Mouse (Mus musculus): ENCODE measurements around the gene Traf3ip1.

Traf3ip1 gene

DNA sequence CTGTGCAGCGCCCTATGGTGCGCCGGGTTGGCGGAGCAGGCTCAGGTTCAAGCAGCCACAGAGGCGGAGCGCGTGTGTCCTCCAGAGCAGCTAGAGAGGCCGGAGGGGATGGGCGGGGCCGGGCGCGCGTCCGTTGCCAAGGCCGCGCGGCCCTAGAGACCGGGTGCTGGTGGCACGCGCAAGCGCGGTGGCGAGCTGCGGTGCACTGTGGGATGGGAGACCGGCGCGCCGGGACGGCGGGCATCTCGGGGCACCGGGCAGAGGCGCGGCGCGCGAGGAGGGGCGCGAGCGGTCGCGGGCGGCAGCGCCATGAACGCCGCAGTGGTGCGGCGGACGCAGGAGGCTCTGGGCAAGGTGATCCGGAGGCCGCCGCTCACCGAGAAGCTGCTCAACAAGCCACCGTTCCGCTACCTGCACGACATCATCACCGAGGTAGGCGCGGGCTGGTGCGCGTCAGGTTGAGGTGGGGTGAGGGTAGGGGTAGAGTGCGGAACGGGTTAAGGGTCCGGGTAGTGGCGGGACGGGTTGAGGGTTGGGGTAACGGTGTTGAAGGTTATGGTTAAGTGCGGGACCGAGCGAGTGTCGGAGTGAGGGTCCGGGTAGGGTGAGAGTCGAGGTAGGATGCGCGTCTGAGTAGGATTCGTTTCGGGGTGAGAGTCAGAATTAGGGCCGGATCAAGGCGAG, at the start of gene Traf3ip1:
Gene Traf3ip1, plus strand, starts transcription at position 191 of the 684 bp plus-strand sequence.
- DNase-seq, result peak; percentile 96

DNA sequence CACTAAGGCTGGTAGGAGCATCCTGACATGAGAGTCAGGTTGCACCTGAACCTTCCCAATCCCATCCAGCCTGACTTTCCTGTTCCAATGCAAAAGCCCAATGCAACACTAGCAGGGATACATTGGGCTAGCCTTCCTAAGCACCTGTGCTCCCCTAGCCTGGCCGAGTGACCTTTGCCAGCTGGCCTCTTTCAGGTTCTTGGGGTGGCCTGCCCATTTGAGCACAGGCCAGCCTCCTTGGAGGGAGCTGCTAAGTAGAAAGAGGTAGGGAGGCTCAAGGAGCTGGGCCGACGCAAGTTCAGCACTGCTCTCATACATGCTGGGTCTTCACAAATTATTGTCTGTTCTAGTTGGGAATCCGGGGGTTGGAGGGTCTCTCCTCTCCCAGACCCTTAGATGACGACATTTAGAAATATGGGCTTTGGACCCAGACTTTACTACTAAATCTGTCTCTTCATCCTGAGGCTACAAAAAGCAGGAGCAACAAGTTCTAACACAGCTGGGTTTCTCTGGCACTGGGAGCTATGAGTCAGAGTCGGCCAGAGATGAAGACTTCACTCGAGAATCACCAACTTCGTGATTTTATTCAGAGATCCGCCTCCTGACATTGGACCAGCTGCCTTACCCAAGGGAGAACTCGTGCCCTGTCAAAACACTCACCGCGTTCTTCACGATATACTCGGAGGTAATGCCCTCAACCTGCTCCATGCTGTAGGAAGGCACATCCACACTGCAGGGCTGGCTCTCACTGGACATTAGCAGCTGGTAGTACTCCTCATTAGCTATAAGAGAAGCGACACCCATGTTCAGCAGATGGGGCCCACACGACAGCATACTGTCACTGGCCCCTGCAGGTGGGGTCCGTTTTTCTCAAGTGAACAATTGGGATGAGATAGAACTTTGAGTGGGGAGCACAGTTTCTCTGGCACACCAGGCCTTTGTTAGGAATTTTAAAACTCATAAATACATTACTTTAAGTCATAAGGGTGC, 49.3 kb upstream of the Traf3ip1 start:
- DNase-seq, result no peak

DNA sequence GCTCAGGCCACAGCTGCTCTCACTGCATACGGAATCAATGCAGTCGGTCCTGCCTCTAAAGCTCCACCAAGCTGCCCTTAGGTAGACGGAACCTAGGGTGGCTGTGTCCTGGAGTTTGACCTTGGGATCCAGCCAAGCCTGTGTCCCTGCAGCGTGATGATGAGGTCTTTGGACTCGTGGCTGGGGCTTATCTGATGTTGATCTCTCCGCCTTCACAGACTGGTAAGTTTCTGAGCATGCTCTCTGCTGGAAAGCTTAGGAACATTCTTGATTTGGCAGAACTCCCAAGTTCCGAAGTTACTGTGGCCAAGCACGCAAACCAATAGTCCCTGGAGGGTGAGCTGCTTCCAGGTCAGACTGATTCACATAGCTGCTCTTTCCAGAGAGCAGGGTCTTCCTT, 48.4 kb upstream of the Traf3ip1 start:
- no peak for DNase-seq

DNA sequence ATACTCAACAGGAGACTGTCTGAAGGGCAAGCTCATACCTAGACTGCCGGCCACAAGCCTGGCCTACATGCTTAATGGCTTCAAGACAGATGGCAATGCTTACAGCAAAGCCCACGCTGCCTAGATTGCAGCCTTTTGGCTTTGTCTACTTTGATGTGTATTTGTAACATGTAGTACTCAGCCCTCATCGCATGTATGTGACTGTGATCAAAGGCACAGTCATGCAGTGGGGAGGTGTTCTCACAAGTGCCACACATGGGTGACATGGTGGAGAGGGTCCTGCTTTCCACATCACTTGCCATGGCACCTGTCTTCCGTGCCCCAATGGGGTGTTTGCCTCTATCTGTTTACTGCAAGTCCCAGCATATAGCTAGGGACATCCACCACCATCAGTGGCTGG, 47.9 kb upstream of the Traf3ip1 start:
- DNase-seq, result no peak

DNA sequence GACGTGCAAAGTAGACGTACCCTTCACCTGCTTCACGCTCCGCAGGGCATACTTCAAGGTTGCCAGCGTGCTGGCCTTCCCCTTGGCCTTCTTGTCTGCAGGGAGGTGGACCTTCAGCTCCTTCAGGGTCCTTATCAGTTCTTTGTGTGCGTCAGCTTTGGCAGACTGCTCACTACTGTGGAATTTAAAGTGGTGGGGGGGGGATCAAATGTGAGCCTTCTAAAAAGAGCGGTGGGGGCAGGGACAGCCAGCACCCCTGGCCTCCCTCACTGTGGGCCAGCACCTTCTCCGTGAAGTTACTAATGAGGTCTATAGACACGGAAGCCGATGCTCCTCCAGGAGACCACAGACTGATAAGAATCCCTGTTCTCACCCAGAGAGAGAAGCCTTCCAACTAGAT, 45.8 kb upstream of the Traf3ip1 start:
- no peak for DNase-seq

DNA sequence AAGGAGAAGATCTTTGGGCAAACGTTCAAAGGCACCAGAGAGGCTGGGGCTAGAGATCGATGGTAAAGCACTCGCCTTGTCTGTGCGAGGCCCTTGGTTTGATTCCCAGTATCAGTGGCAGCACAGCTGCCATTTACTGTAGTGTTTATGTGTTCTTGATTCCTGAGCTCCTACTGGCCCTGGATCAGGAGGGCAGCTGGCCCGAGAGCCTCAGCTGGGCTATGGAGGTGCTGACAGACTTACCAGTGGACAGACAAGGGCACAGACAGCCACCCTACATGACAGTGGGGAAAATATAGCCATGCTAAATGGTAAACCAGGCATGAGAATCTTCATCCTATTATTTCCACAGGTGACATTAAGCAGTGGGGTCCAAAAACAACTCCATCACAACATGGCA, 43.6 kb upstream of the Traf3ip1 start:
- no peak for DNase-seq

DNA sequence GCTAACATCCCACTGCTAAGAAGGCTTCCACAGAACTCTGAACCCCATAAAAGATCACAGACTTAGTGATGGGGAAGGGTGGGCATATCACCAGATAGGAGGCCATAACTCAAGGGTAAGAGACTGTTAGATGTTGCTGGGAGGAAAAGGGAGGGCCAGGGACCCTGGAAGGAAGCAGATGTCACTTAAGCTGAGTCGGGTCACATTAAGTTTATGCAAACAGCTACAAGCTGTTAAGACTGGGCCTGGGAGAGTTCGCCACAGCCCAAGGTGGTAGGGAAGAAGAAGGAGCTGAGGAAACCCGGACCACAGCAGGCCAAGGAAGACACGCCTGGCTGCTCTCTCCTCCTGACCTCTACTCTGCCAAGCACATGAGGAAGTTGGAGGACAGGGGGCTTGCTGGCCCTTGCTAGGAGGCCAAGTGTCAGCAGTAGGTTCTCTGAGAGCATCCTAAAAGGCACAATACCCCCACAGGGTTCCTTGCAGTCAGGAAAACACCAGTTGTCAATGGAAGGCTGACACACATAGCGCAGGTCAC, 42.8 kb upstream of the Traf3ip1 start:
- no peak for DNase-seq

DNA sequence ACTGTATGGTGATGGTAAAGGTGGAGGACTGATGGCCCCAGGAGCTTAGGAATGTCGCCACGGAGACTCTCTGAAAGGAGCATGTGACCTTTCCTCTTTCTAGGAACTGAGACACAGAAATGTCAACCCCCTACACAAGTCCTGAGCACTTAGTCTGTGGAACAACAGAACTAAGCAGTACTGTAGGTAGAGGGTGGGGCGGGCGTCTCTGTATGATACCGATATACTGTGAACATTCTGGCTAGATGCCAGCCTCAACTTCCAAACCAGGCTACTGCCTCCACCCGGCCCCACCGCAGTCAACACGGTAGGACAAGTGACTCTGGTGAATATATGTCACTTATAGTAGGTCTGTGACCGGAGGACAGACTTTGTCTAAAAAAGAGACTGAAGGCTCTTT, 40.5 kb upstream of the Traf3ip1 start:
- DNase-seq, result peak; percentile 10

DNA sequence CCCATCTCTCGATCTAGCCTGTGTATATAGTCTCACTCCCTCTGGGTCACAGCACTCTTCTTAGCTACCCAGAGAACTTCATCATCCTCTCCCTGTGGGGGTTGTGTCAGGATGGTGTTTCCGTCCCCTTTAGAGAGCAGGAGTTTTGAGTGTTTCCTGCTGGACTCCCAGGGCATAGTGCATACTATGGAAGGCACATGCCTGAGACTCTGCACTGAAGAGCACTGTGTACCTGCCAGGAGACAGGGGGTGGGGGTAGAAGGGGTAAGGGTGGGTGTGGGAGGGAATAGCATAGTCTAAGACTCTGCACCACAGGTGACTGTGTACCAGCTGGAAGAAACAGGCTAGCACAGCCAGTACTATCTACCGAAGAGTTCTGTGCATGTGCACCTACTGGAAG, 40.1 kb upstream of the Traf3ip1 start:
- DNase-seq, result peak; percentile 1

DNA sequence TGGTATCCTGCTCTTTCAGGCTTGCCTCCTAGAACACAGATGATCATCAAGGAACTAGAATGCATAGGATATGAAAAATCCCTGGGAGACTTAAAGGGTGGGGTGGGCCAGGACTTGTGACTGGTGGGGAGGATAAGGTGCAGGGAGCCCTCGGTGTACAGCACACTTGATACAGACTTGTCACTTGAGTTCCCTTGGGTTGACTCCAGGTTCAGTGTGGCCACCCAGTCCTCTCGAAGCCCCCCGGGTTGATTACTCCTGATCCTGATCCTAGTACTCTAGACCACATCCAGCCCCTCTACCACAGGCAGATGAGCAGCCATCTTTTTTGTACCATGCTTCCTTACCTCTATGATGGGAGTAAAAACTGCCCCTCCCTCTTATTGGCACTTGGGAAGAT, 39.5 kb upstream of the Traf3ip1 start:
- DNase-seq, result peak; percentile 23

DNA sequence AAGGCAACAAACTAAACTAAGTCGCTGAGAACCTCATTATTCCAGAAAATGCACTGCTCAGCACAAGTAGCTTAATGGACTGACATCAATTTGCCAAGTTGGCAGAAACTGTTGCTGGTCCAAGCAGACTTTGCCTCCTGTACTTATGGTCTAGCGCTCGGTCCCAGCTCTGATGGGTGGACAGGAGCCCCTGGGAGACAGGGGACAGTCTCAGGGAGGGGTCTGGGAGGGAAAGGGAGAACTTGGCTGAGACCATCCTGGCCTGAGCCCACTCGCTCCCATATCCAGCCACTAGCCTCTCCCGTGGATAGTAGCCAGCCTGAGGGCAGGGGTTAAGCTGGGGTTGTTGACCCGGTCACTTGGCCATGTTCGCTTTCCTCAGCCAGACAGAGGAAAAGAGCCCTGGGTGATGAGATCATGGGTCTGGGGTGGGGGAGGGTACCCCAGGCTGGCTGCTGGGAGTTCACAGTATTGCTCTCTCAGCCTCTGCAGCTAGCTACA, 38.7 kb upstream of the Traf3ip1 start:
- peak; percentile 41 for DNase-seq

DNA sequence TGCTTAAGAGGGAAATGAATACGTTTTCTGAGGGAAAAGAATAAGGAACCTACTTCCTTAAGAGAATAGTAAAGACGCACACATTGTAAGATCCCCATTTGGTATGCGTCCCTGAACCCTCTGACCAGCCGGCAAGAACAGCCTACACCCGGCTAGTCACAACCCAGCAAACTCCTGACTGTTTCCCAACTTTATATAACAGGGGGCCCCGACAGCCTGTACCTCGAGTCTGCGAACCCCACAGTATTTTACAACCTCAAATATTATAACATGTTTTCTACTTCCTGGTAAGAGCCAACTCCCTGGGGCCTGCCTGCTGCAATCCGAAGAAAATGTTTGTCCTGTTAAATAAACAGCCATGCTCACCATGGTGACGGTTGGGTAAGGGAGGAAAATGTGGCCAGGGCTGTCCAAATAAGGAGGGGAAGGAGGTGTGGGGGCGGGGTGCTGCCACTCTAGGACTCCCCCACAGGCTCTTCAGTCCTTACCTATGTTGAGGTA, 38.1 kb upstream of the Traf3ip1 start:
- peak; percentile 44 for DNase-seq

DNA sequence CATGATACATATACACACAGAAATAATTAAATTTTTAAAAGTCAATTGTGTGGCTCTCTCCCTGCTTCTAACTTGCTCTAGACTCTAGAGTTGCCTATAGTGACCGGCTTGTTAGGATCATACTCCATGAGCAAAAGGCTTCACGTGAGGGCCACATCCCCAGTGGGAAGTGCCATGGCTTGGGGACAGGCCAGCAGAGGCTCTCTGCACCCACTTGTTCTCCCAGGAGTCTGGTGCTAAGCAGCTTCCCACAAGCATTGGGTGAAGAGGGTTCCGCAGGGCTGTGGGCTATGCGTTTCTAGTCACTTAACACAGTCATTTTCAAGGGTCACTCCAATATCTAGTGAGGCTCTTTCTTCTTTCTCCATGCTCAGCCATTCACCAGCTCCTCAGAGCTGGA, 37.3 kb upstream of the Traf3ip1 start:
- no peak for DNase-seq

DNA sequence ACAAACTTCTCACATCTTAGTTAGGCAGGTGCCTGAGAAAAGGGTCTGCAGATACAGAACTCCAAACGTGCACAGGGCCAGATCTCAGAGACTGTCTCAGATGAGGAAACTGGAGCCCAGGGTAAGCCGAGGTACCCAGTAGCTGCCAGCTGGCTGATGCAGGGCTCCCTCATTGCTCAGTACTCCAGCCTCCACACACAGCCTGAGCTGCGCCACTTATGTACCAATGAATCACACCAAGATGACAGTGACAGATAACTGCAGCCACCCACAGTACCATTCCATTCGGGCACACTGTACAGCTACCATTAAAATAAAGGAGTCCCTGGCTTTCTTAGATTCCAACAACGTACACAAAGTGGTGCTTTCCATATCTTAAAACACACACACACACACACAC, 36.7 kb upstream of the Traf3ip1 start:
- peak; percentile 33 for DNase-seq

DNA sequence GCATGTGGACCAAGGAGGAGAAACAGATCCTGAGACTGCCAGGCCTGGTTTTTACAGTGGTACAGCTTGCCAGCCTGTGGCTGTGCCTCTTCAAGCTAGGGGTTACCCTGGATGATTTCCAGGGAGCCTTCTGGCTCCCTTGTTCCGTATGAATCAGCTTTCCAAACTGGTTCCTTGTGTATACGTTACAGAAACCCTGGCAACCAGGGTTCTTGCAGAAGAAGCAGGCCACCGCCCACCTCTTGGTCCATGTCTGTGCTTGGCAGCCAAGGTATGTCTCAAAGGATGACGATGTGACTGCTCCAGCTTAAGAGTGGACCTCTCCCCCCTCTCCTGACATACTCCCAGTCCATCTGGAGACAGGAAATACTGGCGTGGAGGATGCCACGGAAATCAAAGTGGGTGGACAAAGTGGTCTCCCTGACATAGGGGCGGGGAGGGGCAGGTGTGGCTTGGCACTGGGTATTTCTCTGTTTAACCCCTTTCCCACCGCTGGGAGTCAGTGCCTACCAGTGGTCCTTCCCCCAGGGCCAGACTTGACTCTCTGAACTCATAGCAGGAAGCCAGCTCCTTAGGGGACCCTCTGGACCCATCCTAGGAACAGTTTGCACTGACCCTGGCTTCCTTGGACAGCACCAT, 36.1 kb upstream of the Traf3ip1 start:
- peak; percentile 80 for DNase-seq

DNA sequence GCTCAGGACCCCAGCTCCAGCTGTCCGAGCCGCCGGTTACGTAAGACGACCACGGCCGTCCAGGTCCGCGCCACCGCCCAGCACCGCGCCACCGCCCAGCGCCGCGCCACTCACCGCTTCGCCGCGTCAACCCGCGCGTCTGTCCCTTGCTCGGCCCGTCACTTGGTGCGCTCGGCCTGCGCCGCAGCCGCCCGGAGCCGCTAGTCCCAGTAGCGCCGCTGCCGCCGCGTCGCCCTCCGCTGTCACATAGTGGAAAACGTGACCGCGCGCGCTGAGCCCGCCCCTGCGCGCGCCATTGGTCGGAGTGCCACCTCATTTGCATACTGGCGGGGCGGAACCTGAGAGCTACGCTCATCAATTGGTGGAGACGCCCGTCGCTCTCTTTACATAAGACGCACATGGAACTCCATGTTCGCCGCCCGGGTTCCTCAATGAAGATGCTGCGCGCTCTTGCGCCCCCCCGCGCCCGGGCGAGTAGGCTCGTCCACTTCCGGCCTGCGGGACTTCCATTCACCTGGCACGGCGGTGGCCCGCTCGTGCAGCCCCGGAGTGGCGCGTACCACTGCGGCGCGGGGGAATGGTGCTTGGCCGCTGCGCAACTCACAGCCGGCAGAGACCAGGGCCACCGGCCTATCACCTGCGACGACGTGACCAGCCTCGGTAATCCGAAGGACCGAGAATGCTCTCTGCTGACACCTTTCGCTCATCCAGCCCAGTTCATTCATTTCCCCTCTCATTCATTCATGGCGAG, 35.2 kb upstream of the Traf3ip1 start, which contains the start of gene Per2:
Gene Per2, minus strand, starts transcription at position 266 of the 751 bp plus-strand sequence.
- DNase-seq, result peak; percentile 100

DNA sequence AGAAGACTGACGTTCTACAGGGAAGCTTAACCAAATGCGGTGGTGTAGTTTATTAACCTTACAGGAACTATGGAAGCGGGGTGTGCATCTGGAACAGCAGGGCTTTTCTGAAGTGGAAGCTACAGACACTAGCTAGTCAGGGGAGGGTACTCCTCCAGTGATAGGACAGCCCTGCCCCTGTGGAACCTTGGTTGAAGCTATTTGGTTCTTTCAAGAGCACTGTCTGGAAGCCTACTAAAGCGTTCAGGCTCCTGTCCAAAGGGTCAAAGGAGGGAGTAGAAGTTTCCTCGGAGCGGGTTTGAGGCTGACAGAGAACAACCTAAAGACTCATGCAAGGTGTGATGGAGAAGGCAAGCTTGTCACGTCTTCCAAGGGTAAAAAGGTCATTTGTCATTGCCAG, 34.4 kb upstream of the Traf3ip1 start:
- peak; percentile 54 for DNase-seq

DNA sequence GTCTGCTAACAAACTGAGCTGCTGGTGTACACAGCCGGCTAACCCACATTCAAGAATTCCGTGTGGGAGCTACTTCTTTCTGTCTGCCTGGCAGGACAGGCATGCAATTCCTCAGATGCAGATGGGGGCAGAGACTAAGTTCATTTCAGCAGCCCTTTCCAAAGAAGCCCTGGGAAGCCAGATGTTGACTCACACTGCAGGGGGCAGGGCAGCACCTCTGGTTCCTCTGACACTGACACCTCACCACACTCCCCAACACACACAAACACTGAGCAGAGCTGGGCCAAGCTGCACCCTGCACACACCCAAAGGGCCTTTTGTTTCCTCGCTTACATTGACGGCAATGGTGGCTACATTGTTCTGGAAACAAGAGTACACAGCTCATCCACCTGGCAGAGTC, 33.9 kb upstream of the Traf3ip1 start:
- peak; percentile 51 for DNase-seq

DNA sequence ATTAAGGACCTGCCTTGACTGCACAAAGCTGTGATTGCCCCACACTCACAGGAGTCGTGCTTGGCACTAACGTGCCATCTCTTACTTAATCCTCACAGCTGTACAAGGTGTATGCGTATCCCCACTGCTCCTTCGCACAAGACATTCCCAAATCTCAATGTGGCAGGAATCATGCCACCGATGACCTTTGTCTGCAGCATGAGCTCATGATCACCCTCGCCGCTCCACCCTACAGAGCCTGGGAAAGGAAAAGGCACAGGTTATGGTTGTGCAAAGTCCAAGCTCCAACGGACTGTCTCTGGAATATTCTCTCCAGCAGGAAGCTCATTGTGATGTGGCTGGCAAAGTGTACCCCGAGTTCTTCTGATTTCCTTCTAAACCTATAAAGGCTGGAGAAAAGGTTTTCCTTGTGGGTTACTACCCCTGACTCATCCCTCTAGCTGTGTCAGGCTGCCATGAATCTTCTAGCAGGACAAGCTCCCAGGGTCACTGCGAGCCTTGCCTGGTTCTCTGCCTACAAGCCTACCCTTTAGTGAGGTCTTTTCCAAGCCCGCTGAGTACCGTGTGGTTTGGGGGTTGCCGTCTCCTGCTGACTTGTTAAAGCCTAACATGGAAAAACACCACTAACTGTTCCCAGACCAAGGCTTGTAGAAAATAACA, 31.0 kb upstream of the Traf3ip1 start:
- DNase-seq, result no peak

DNA sequence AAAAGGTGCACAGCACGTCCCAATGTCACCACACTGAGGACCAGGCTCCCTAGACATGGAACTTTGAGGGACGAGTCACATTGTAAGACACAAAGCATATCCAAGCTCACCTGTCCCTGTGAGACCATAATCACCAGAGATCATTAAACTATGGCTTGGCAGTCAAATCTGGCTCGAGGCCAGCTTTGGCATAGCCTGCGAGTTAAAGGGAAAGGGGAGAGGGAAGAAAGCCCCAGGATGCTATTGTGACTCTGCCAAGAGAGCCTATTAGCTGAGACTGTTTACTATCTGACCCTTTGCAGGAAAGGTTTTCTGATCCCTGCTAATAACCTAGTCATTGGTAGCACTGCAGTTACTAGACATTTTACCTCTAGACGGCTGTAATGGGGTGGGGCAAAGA, 30.0 kb upstream of the Traf3ip1 start:
- DNase-seq, result no peak

DNA sequence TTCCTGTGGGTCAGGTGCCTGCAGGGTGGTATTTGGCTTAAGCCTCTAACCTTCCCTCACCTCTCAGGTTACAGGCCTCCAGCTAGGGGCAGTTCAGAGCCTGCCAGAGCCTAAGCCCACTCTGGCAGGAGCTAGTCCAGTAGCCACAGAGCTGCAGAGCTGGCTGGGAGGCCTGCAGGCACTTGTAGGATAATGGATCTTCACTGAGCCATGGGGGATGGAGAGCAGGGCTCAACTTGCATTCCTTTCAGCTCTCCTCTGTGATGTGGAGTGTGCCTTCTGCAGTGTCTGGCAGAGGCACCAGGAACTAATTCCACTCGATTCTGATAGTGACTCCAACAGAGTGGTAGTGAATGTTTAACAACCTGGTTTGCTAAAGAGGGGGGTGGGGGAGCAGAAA, 29.2 kb upstream of the Traf3ip1 start:
- DNase-seq, result no peak

DNA sequence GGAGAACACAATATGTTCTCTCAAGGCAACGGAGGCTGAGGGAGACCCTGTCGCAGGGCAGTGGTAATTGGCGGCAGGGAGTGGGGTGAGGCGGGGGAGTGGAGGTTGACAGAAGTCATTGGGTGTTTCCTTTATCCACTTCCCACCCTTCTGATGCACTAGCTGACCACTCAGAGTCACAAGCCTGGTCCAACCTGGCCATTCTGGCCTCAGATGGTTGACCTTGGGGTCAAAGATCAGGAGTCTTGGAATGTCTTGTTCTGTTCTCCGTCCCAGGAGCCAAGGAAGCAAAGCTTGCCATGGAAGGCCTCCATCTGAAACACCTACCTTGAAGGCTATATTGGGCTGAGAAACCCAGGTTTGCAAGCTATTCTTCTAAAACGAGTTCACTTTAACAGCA, 28.3 kb upstream of the Traf3ip1 start:
- DNase-seq, result no peak

All from cerebellum, adult 9-11 months (tissue).